ENCODE assay signal across 14 mouse cellular contexts in genomic region chr6:115030098-115030497, GRCm38 (mm10). TPM values are rescaled to one million over a fixed set of nuclear protein-coding genes. Genes with fewer than 3 reads are reported as not detected.
DNase-seq lines count a peak whose midpoint lies in the region; TF ChIP-seq lines count a peak whose summit lies in the region.
"Had no signal": no experiment of that assay in that cellular context is flagged by ENCODE, and none has a peak within 500 bp of the region (broad histone marks: within the 10 kb centered on the region; RNA-seq: fewer than 3 reads in every experiment).

No protein-coding gene starts in this region.

- H3K27me3 ChIP-seq in MEL (ENCODE audit: control insufficient read depth in 1 of 2, insufficient read depth in 2 of 2, low read length in 2 of 2), result no peaks in the 10 kb centered on the region
- no peaks in the 10 kb centered on the region for H3K27me3 ChIP-seq in limb, embryonic 10.5 days (ENCODE audit: low read depth, poor library complexity, severe bottlenecking)
- H3K27me3 ChIP-seq: limb, embryonic 13.5 days; neural tube, embryonic 13.5 days had no signal

- H3K4me1 ChIP-seq in lung, adult 2 months (ENCODE audit: control insufficient read depth, insufficient read depth, low read length), result no peaks in the 10 kb centered on the region
- H3K4me1 ChIP-seq in MEL (ENCODE audit: control insufficient read depth in 1 of 2, insufficient read depth in 2 of 2, low read length in 2 of 2), result no peaks in the 10 kb centered on the region
- no peaks in the 10 kb centered on the region for H3K4me1 ChIP-seq in limb, embryonic 10.5 days
- H3K4me1 ChIP-seq: limb, embryonic 13.5 days; neural tube, embryonic 13.5 days had no signal

- peak; percentile 47 for TF ChIP-seq CTCF in gastrocnemius, adult 2 months (IDR thresholded peaks at IDR 0.05)
- TF ChIP-seq CTCF in lung, adult 2 months (IDR thresholded peaks at IDR 0.05; ENCODE audit: insufficient read depth, low read length), result peak; percentile 54
- TF ChIP-seq CTCF in MEL (IDR thresholded peaks at IDR 0.05 in 2 of 3, conservative IDR thresholded peaks at IDR 0.05 in 1 of 3; ENCODE audit: control insufficient read depth in 1 of 3, insufficient read depth in 1 of 3, low read depth in 2 of 3, low read length in 3 of 3, poor library complexity in 1 of 3, severe bottlenecking in 1 of 3), result peak; percentile 39 to 59 (median 55)

- TF ChIP-seq EP300 in MEL (IDR thresholded peaks at IDR 0.05; ENCODE audit: low read depth in 1 of 2, low read length in 2 of 2), result no peak

- peak; percentile 18 for TF ChIP-seq RAD21 in MEL (IDR thresholded peaks at IDR 0.05; ENCODE audit: low read depth, low read length)

- H3K4me3 ChIP-seq in gastrocnemius, adult 2 months, result no peak overlapping the region
- H3K4me3 ChIP-seq in lung, adult 2 months (replicated peaks; ENCODE audit: extremely low read depth, low read depth, low read length), result no peak overlapping the region
- H3K4me3 ChIP-seq in MEL (ENCODE audit: control insufficient read depth in 1 of 2, insufficient read depth in 1 of 2, low read depth in 2 of 2, low read length in 2 of 2), result no peak overlapping the region
- no peak overlapping the region for H3K4me3 ChIP-seq in limb, embryonic 10.5 days
- H3K4me3 ChIP-seq: limb, embryonic 13.5 days; neural tube, embryonic 13.5 days had no signal

- no peak for DNase-seq in gastrocnemius, adult 2 months
- DNase-seq in gastrocnemius, adult 18-20 months (ENCODE audit: low spot score), result no peak
- no peak for DNase-seq in lung, adult 2 months
- DNase-seq in lung, adult 18-20 months, result no peak
- DNase-seq in MEL (ENCODE audit: low read depth, low spot score), result peak; percentile 48
- peak; percentile 39 for DNase-seq in limb, embryonic 10.5 days (ENCODE audit: low spot score)
- no peak for DNase-seq in frontal cortex, postnatal 14 days (ENCODE audit: low spot score in 2 of 2)
- no peak for DNase-seq in ovary, postnatal 36 days (ENCODE audit: low spot score)
- DNase-seq: adrenal gland, postnatal 14 days; cerebellum, postnatal 36 days; right cerebral cortex, postnatal 14 days had no signal

- WGBS in lung, adult 2 months, result 76% methylated on average over 2 of the region's 2 CpGs
- WGBS in limb, embryonic 10.5 days, result 92% methylated on average over 2 of the region's 2 CpGs

- H3K9ac ChIP-seq in MEL (ENCODE audit: control insufficient read depth, low read depth, low read length, poor library complexity, severe bottlenecking), result no peak overlapping the region
- H3K9ac ChIP-seq: limb, embryonic 13.5 days; neural tube, embryonic 13.5 days had no signal

- no peak for TF ChIP-seq POLR2A in lung, adult 2 months (IDR thresholded peaks at IDR 0.05; ENCODE audit: borderline replicate concordance, extremely low read depth, low read depth, low read length)
- no peak for TF ChIP-seq POLR2A in MEL (IDR thresholded peaks at IDR 0.05; ENCODE audit: control insufficient read depth in 1 of 2, insufficient read depth in 1 of 2, low read depth in 1 of 2, low read length in 2 of 2, poor library complexity in 1 of 2)

- H3K36me3 ChIP-seq in MEL (ENCODE audit: control insufficient read depth in 1 of 2, insufficient read depth in 2 of 2, low read length in 2 of 2), result peaks cover 0 to 13% of the 10 kb centered on the region in 2 experiments; a peak in 2 of 4 replicates
- H3K36me3 ChIP-seq in limb, embryonic 10.5 days, result peaks cover 85% of the 10 kb centered on the region

- intact Hi-C loops in gastrocnemius, adult 2 months (cut with DNase I), result no loop called here

- no peaks in the 10 kb centered on the region for H3K79me2 ChIP-seq in MEL (ENCODE audit: control insufficient read depth, insufficient read depth, low read length, poor library complexity)

- no peak overlapping the region for H3K27ac ChIP-seq in gastrocnemius, adult 2 months
- no peak overlapping the region for H3K27ac ChIP-seq in MEL (ENCODE audit: control insufficient read depth, low read depth, low read length)
- no peak overlapping the region for H3K27ac ChIP-seq in limb, embryonic 10.5 days
- H3K27ac ChIP-seq: limb, embryonic 13.5 days; neural tube, embryonic 13.5 days had no signal

- H3K9me3 ChIP-seq in MEL (replicated peaks; ENCODE audit: insufficient read depth, low read length), result no peaks in the 10 kb centered on the region
- no peaks in the 10 kb centered on the region for H3K9me3 ChIP-seq in limb, embryonic 10.5 days (replicated peaks)
- H3K9me3 ChIP-seq: G1E; limb, embryonic 13.5 days; neural tube, embryonic 13.5 days had no signal

TF ChIP-seq in MEL, 35 proteins besides CTCF, POLR2A, EP300 and RAD21:
- TF ChIP-seq MEF2A (IDR thresholded peaks at IDR 0.05; ENCODE audit: extremely low read depth, insufficient replicate concordance, low read depth, low read length, poor library complexity, severe bottlenecking), result no peak
- no peak for TF ChIP-seq MAX (IDR thresholded peaks at IDR 0.05; ENCODE audit: low read length)
- no peak for TF ChIP-seq ETS1 (IDR thresholded peaks at IDR 0.05; ENCODE audit: low read depth, low read length)
- TF ChIP-seq TAL1 (IDR thresholded peaks at IDR 0.05; ENCODE audit: low read length), result no peak
- no peak for TF ChIP-seq BHLHE40 (IDR thresholded peaks at IDR 0.05; ENCODE audit: borderline replicate concordance, low read depth, low read length)
- no peak for TF ChIP-seq HCFC1 (IDR thresholded peaks at IDR 0.05; ENCODE audit: low read depth, low read length)
- TF ChIP-seq CHD2 (IDR thresholded peaks at IDR 0.05; ENCODE audit: low read length), result no peak
- TF ChIP-seq ELF1 (IDR thresholded peaks at IDR 0.05; ENCODE audit: low read depth, low read length), result no peak
- peak; percentile 51 for TF ChIP-seq SMC3 (IDR thresholded peaks at IDR 0.05; ENCODE audit: low read depth, low read length)
- no peak for TF ChIP-seq POLR2AphosphoS2 (IDR thresholded peaks at IDR 0.05; ENCODE audit: low read length)
- TF ChIP-seq ZKSCAN1 (IDR thresholded peaks at IDR 0.05; ENCODE audit: low read depth, low read length), result no peak
- no peak for TF ChIP-seq USF2 (IDR thresholded peaks at IDR 0.05; ENCODE audit: borderline replicate concordance in 1 of 2, insufficient read depth in 1 of 2, low read depth in 1 of 2, low read length in 2 of 2)
- no peak for TF ChIP-seq CHD1 (IDR thresholded peaks at IDR 0.05; ENCODE audit: low read depth, low read length)
- no peak for TF ChIP-seq NELFE (IDR thresholded peaks at IDR 0.05; ENCODE audit: low read depth, low read length)
- 0 out of 2 replicates have a peak, but pooled peaks have one; percentile 24 for TF ChIP-seq MYC (IDR thresholded peaks at IDR 0.05; ENCODE audit: low read depth, low read length)
- no peak for TF ChIP-seq ZNF384 (IDR thresholded peaks at IDR 0.05; ENCODE audit: low read depth, low read length)

RNA-seq across cellular contexts. Expression of gene Tamm41, which starts 7.6 kb away (rescaled TPM):
- 1 to 10 TPM; 6.7 to 8.1 TPM for total RNA-seq in gastrocnemius, adult 2 months (2021)
- 1 to 10 TPM; 7.6 to 8.2 TPM for total RNA-seq in gastrocnemius, adult 18-20 months (2021)
- polyA plus RNA-seq in lung, adult 2 months (2012; rRNA removed), result 18.3 and 19.1 TPM in 2 replicates
- total RNA-seq in MEL (2012; rRNA removed), result 63.5 and 80.5 TPM in 2 replicates
- 10 to 100 TPM in 1 of 2 experiments, not detected in 1; 87.4 TPM for polyA plus RNA-seq in MEL (2012; ENCODE audit: insufficient read depth in 1 of 2, insufficient read length in 2 of 2, low read depth in 1 of 2, low replicate concordance in 2 of 2, missing spikeins in 1 of 2)
- 104 and 106 TPM in 2 replicates for polyA plus RNA-seq in limb, embryonic 10.5 days (2016; fragmentation: Nextera tagmentation; extraction: Ambion mirVana)

Comparison
In these comparisons a context has a peak if more than half of its experiments do, and no peak if none do; other contexts are left out.
1. DNase-seq: peak in MEL (single experiment) and limb, embryonic 10.5 days (single experiment); none in gastrocnemius, adult 2 months (single experiment), gastrocnemius, adult 18-20 months (single experiment), lung, adult 2 months (single experiment), lung, adult 18-20 months (0 of 2), frontal cortex, postnatal 14 days (0 of 2) and ovary, postnatal 36 days (single experiment).
2. Peak in every context shown above with its lines, with median percentiles within 50 percentile points of each other: CTCF ChIP-seq.